Mouse (Mus musculus) liver, adult 2 months (tissue): Measurements from ENCODE around the gene Kifc5b.
A peak's percentile ranks its signal among the peaks of the same experiment; 100 is the strongest.

ENCODE experiments used
- CTCF ChIP-seq: fragments of 200-500 bp; IDR thresholded peaks from 2 replicates; pipeline ENCODE4 v1.5.1; 2011; ENCODE audit warnings: low read depth, low read length, control low read depth
- POLR2A ChIP-seq: fragments of 200-500 bp; IDR thresholded peaks from 2 replicates; pipeline ENCODE4 v1.6.1; 2011; ENCODE audit warnings: low read length, control low read depth; ENCODE audit not compliant: insufficient read depth; ENCODE audit errors: extremely low read depth

DNA sequence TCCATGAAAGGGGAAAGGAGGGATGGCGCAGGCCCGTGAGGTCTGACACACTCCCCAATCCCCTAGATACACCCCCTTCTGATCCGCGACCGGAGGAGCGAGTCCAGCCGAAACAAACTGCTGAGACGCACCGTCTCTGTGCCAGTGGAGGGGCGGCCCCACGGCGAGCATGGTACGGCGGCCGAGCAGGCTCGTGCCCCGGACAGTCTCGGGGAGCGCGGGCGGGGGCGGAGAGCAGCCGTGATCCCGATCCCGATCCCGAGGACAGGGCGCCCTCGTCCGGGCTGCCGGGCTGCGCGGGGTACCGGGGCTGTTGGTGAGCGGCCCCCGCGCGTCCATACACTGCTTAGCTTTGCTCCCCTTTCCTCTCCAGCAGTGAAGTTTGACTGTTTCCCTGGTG, 29.7 kb downstream of the Kifc5b start:
- TF ChIP-seq CTCF (peak; percentile 51), POLR2A (0 out of 2 replicates have a peak, but pooled peaks have one; percentile 33)
